Mouse (Mus musculus): ENCODE results near the gene Enpp6. TPM values are rescaled to one million over a fixed set of nuclear protein-coding genes. Genes with fewer than 3 reads are reported as not detected.

The Enpp6 gene
- total and polyA plus RNA-seq, 2 experiments from 2014 or later: 5.5 to 7.7 TPM

DNA sequence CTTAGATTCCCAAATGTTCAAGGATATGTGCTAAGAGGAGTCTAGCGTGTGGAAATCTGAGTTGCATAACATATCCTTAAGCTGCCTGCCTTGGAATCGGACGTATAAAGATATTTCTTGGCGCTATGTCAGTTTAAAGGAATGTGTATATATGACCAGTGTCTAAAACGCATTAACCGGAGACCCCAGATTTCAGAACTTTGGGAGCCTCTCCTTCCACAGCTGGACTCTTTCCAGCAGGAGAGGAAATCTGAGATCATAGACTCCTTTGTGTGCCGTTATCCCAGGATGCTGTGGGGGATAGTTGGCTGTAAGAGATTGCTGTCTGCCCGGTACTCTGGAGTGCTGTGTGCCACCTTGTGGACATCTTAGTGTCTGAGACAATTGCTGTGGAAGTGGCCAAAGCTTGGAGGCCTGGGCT, 34.5 kb downstream of the Enpp6 start:
- no peaks in the 10 kb centered on the region for H3K27me3 ChIP-seq (ENCODE audit: control insufficient read depth, insufficient read depth, low read length)
- no peaks in the 10 kb centered on the region for H3K4me1 ChIP-seq (ENCODE audit: control insufficient read depth, insufficient read depth)
- H3K36me3 ChIP-seq (replicated peaks; ENCODE audit: control insufficient read depth, insufficient read depth, low read length): no peaks in the 10 kb centered on the region
- no peak overlapping the region for H3K4me3 ChIP-seq (ENCODE audit: low read depth, low read length)
- 50% methylated on average over 8 of the region's 8 CpGs for WGBS
- ATAC-seq (ENCODE audit: insufficient read depth, low read depth): no peak
- no peak overlapping the region for H3K9ac ChIP-seq (replicated peaks; ENCODE audit: low read depth, low read length)
- TF ChIP-seq EP300 (IDR thresholded peaks at IDR 0.05; ENCODE audit: low read depth): no peak
- peak; percentile 27; the same call in 1 of the 2 replicates for TF ChIP-seq CTCF (IDR thresholded peaks at IDR 0.05; ENCODE audit: low read depth)
- H3K4me2 ChIP-seq (ENCODE audit: low read depth, low read length): no peak overlapping the region
- DNase-seq (ENCODE audit: low spot score): peak; percentile 7
- no peak overlapping the region for H3K27ac ChIP-seq (ENCODE audit: low read depth)
- no peaks in the 10 kb centered on the region for H3K9me3 ChIP-seq (replicated peaks; ENCODE audit: control insufficient read depth, low read length)

DNA sequence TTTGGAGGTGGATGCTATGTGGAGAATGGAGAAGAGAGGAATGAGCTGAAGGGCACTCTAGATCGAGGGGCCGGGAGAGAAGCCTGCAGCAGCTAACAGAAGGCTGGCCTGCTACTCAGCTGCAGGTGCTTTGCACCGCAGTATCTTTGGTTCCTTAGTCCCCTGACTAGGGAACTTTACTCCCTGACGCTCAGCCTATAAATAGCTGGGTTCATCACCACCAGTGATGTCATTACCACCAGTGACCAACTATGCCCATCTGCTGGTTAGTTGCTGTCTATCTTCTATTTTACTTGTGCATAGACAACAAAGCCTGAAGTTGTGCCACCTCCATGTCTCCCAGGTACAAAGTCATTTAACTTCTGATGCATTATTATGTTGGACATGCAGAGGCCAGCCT, 37.9 kb downstream of the Enpp6 start:
- Histone ChIP-seq H3K4me2 (ENCODE audit: low read depth, low read length) (no peak overlapping the region), H3K4me1 (ENCODE audit: control insufficient read depth, insufficient read depth) (no peaks in the 10 kb centered on the region), H3K9me3 (replicated peaks; ENCODE audit: control insufficient read depth, low read length) (no peaks in the 10 kb centered on the region), H3K27me3 (ENCODE audit: control insufficient read depth, insufficient read depth, low read length) (no peaks in the 10 kb centered on the region), H3K4me3 (ENCODE audit: low read depth, low read length) (no peak overlapping the region), H3K36me3 (replicated peaks; ENCODE audit: control insufficient read depth, insufficient read depth, low read length) (no peaks in the 10 kb centered on the region), H3K27ac (ENCODE audit: low read depth) (no peak overlapping the region), H3K9ac (replicated peaks; ENCODE audit: low read depth, low read length) (no peak overlapping the region)
- WGBS: 50% methylated on average over 4 of the region's 4 CpGs
- TF ChIP-seq CTCF (IDR thresholded peaks at IDR 0.05; ENCODE audit: low read depth) (no peak), EP300 (IDR thresholded peaks at IDR 0.05; ENCODE audit: low read depth) (no peak)
- DNase-seq (ENCODE audit: low spot score) (peak; percentile 23), ATAC-seq (ENCODE audit: insufficient read depth, low read depth) (peak; percentile 53)

DNA sequence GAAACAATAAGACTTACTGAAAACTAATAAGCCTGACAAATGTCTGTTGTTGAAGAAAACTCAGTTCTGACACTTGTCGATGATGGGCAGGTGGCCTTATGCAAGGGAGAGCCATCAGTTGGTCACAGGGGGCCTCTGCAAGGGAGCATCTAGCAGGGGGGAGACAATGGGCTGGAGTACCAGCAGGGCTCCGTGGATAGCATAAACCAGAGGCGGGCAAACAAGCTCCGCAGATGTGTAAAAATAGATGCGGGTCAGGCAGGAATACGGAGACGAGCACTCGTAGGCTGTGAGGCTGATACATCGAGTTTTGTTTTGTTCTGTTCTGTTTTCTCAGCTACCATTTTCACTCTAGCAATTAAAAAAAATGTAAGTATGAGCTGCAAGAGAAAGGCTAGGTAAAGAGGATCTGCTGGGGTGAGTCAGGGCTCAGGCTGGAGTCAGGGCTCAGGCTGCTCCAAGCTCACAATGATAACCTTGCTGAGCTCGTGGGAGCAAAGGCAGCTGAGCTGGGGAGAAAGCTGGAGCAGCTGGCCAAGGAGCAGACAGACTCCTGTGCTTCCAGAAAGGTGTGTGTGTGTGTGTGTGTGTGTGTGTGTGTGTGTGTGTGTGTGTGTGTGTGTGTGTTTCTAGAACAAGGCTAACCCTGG, 40.3 kb downstream of the Enpp6 start:
- Histone ChIP-seq H3K4me3 (ENCODE audit: low read depth, low read length) (peak overlapping the region; percentile 6; the same call in 1 of the 2 replicates), H3K27ac (ENCODE audit: low read depth) (no peak overlapping the region), H3K4me2 (ENCODE audit: low read depth, low read length) (peak overlapping the region; percentile 35; the same call in 1 of the 2 replicates), H3K27me3 (ENCODE audit: control insufficient read depth, insufficient read depth, low read length) (no peaks in the 10 kb centered on the region), H3K4me1 (ENCODE audit: control insufficient read depth, insufficient read depth) (no peaks in the 10 kb centered on the region), H3K36me3 (replicated peaks; ENCODE audit: control insufficient read depth, insufficient read depth, low read length) (no peaks in the 10 kb centered on the region), H3K9me3 (replicated peaks; ENCODE audit: control insufficient read depth, low read length) (no peaks in the 10 kb centered on the region), H3K9ac (replicated peaks; ENCODE audit: low read depth, low read length) (no peak overlapping the region)
- DNase-seq (ENCODE audit: low spot score) (no peak), ATAC-seq (ENCODE audit: insufficient read depth, low read depth) (no peak)
- TF ChIP-seq EP300 (IDR thresholded peaks at IDR 0.05; ENCODE audit: low read depth) (no peak), CTCF (IDR thresholded peaks at IDR 0.05; ENCODE audit: low read depth) (no peak)
- WGBS: 32% methylated on average over 10 of the region's 10 CpGs

- H3K27me3 ChIP-seq (ENCODE audit: control insufficient read depth, insufficient read depth, low read length): no peaks in the 10 kb centered on the region
- H3K4me2 ChIP-seq (ENCODE audit: low read depth, low read length): no peak overlapping the region
- H3K9ac ChIP-seq (replicated peaks; ENCODE audit: low read depth, low read length): no peak overlapping the region
- no peak overlapping the region for H3K27ac ChIP-seq (ENCODE audit: low read depth)
- DNase-seq (ENCODE audit: low spot score) (no peak), ATAC-seq (ENCODE audit: insufficient read depth, low read depth) (no peak)
- no peak overlapping the region for H3K4me3 ChIP-seq (ENCODE audit: low read depth, low read length)
- no peaks in the 10 kb centered on the region for H3K36me3 ChIP-seq (replicated peaks; ENCODE audit: control insufficient read depth, insufficient read depth, low read length)
- TF ChIP-seq EP300 (IDR thresholded peaks at IDR 0.05; ENCODE audit: low read depth) (no peak), CTCF (IDR thresholded peaks at IDR 0.05; ENCODE audit: low read depth) (no peak)
- 83% methylated on average over 6 of the region's 6 CpGs for WGBS
- no peaks in the 10 kb centered on the region for H3K9me3 ChIP-seq (replicated peaks; ENCODE audit: control insufficient read depth, low read length)
- H3K4me1 ChIP-seq (ENCODE audit: control insufficient read depth, insufficient read depth): no peaks in the 10 kb centered on the region
These were observed 41.8 kb downstream of the Enpp6 start for GRCm38 (mm10) chr8:47028474-47028873.

- H3K27me3 ChIP-seq (ENCODE audit: control insufficient read depth, insufficient read depth, low read length): no peaks in the 10 kb centered on the region
These were observed 43.6 kb downstream of the Enpp6 start for GRCm38 (mm10) chr8:47030321-47030720.

GRCm38 (mm10) chr8:47032081-47032480, 45.4 kb downstream of the Enpp6 start:
- no peaks in the 10 kb centered on the region for H3K9me3 ChIP-seq (replicated peaks; ENCODE audit: control insufficient read depth, low read length)
- H3K27me3 ChIP-seq (ENCODE audit: control insufficient read depth, insufficient read depth, low read length): no peaks in the 10 kb centered on the region
- TF ChIP-seq CTCF (IDR thresholded peaks at IDR 0.05; ENCODE audit: low read depth) (no peak), EP300 (IDR thresholded peaks at IDR 0.05; ENCODE audit: low read depth) (no peak)
- no peak overlapping the region for H3K27ac ChIP-seq (ENCODE audit: low read depth)
- WGBS: 59% methylated on average over 7 of the region's 7 CpGs
- no peak overlapping the region for H3K4me2 ChIP-seq (ENCODE audit: low read depth, low read length)
- ATAC-seq (ENCODE audit: insufficient read depth, low read depth) (no peak), DNase-seq (ENCODE audit: low spot score) (no peak)
- H3K4me1 ChIP-seq (ENCODE audit: control insufficient read depth, insufficient read depth): no peaks in the 10 kb centered on the region
- no peak overlapping the region for H3K4me3 ChIP-seq (ENCODE audit: low read depth, low read length)
- no peak overlapping the region for H3K9ac ChIP-seq (replicated peaks; ENCODE audit: low read depth, low read length)
- H3K36me3 ChIP-seq (replicated peaks; ENCODE audit: control insufficient read depth, insufficient read depth, low read length): no peaks in the 10 kb centered on the region

More at GRCm38 (mm10) chr8:47030321-47030720, 43.6 kb downstream of the Enpp6 start:
- ATAC-seq (ENCODE audit: insufficient read depth, low read depth): no peak
- TF ChIP-seq EP300 (IDR thresholded peaks at IDR 0.05; ENCODE audit: low read depth): no peak
- TF ChIP-seq CTCF (IDR thresholded peaks at IDR 0.05; ENCODE audit: low read depth): no peak
- Histone ChIP-seq H3K4me1 (ENCODE audit: control insufficient read depth, insufficient read depth) (no peaks in the 10 kb centered on the region), H3K9ac (replicated peaks; ENCODE audit: low read depth, low read length) (no peak overlapping the region), H3K4me3 (ENCODE audit: low read depth, low read length) (no peak overlapping the region), H3K27ac (ENCODE audit: low read depth) (no peak overlapping the region), H3K9me3 (replicated peaks; ENCODE audit: control insufficient read depth, low read length) (no peaks in the 10 kb centered on the region), H3K36me3 (replicated peaks; ENCODE audit: control insufficient read depth, insufficient read depth, low read length) (no peaks in the 10 kb centered on the region), H3K4me2 (ENCODE audit: low read depth, low read length) (no peak overlapping the region)
- 92% methylated on average over 19 of the region's 19 CpGs for WGBS
- no peak for DNase-seq (ENCODE audit: low spot score)

Data from heart, postnatal 0 days (tissue).